Mouse (Mus musculus) midbrain, embryonic 11.5 days (tissue): Measurements from ENCODE around the gene Dgkz. TPM values are rescaled to one million over a fixed set of nuclear protein-coding genes. Genes with fewer than 3 reads are reported as not detected.
A peak's percentile ranks its signal among the peaks of the same experiment; 100 is the strongest.

Experiments used
- ATAC-seq: fragments of 200-750 bp; cut with Nextera tagmentation; 2 replicates; pipeline ENCODE4 v1.8.0; 2017; ENCODE audit warnings: moderate TSS enrichment, moderate library complexity; ENCODE audit not compliant: low FRiP score
- DNase-seq: peaks from one replicate; pipeline ENCODE4 v3.0.0; 2015; ENCODE audit warnings: low spot score; ENCODE audit errors: missing footprints
- H3K27ac ChIP-seq: fragments of 300-500 bp; sonication (generic); 2 replicates; pipeline ENCODE4 v1.5.1; 2014; ENCODE audit warnings: low read depth, low read length
- H3K27me3 ChIP-seq: fragments of 300-500 bp; sonication (generic); 2 replicates; pipeline ENCODE4 v1.6.1; 2014; ENCODE audit warnings: mild to moderate bottlenecking, low read length, moderate library complexity, mixed read lengths; ENCODE audit not compliant: control insufficient read depth, insufficient read depth
- H3K36me3 ChIP-seq: fragments of 300-500 bp; sonication (generic); 2 replicates; pipeline ENCODE4 v1.6.1; 2014; ENCODE audit warnings: mild to moderate bottlenecking, low read length, moderate library complexity, mixed read lengths; ENCODE audit not compliant: control insufficient read depth, insufficient read depth
- H3K4me1 ChIP-seq: fragments of 300-500 bp; sonication (generic); 2 replicates; pipeline ENCODE4 v1.6.1; 2014; ENCODE audit warnings: low read length; ENCODE audit not compliant: control insufficient read depth, insufficient read depth
- H3K4me2 ChIP-seq: fragments of 300-500 bp; sonication (generic); 2 replicates; pipeline ENCODE4 v1.6.1; 2014; ENCODE audit warnings: mild to moderate bottlenecking, moderate library complexity
- H3K4me3 ChIP-seq: fragments of 300-500 bp; sonication (generic); 2 replicates; pipeline ENCODE4 v1.5.1; 2014; ENCODE audit warnings: low read depth, low read length
- H3K9ac ChIP-seq: fragments of 300-500 bp; sonication (generic); 2 replicates; pipeline ENCODE4 v1.6.1; 2014; ENCODE audit warnings: low read length
- H3K9me3 ChIP-seq: fragments of 300-500 bp; sonication (generic); 2 replicates; pipeline ENCODE4 v1.6.1; 2016; ENCODE audit warnings: low read length; ENCODE audit not compliant: control insufficient read depth
- whole genome bisulfite sequencing: fragments of 180-500 bp; shearing (Covaris S2); extraction: QIAGEN DNeasy Blood & Tissue Kit; methylation state at CpG from one replicate; pipeline ENCODE4 v1.1.7; 2014; 5-methylcytosine and 5-hydroxymethylcytosine counted together
- polyA plus RNA-seq: library from polyadenylated mRNA; unstranded; fragments of >200 nt; fragmentation: Nextera tagmentation; extraction: Ambion mirVana; gene quantifications from 2 replicates; pipeline ENCODE4 v1.2.1, GENCODE M21; 2014

Gene Dgkz
- polyA plus RNA-seq, 1 experiment from 2014 or later: 23.7 TPM

GRCm38 (mm10) chr2:91928534-91929350 lies 46.9 kb downstream of the Dgkz start:
- Histone ChIP-seq H3K4me2 (no peak overlapping the region), H3K4me1 (peaks cover 33% of the 10 kb centered on the region), H3K27me3 (peaks cover 10% of the 10 kb centered on the region), H3K4me3 (no peak overlapping the region), H3K9ac (no peak overlapping the region), H3K36me3 (no peaks in the 10 kb centered on the region), H3K27ac (no peak overlapping the region), H3K9me3 (no peaks in the 10 kb centered on the region)
- WGBS: 76% methylated on average over 23 of the region's 23 CpGs
- DNase-seq (peak; percentile 89), ATAC-seq (no peak)

DNA sequence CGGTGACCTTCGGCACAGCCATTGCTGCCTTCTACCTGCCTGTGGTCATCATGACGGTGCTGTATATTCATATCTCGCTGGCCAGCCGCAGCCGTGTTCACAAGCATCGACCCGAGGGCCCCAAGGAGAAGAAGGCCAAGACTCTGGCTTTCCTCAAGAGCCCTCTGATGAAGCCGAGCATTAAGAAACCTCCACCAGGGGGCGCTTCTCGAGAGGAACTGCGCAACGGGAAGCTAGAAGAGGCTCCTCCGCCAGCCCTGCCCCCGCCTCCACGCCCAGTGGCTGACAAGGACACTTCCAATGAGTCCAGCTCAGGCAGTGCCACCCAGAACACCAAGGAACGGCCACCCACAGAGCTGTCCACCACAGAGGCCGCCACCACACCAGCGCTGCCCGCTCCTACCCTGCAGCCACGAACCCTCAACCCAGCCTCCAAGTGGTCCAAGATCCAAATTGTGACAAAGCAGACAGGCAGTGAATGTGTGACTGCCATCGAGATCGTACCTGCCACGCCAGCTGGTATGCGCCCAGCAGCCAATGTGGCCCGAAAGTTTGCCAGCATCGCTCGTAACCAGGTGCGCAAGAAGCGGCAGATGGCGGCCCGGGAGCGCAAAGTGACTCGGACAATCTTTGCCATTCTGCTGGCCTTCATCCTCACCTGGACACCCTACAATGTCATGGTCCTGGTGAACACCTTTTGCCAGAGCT lies 47.7 kb downstream of the Dgkz start:
- no peaks in the 10 kb centered on the region for H3K36me3 ChIP-seq
- H3K4me3 ChIP-seq: no peak overlapping the region
- H3K27ac ChIP-seq: no peak overlapping the region
- no peak for ATAC-seq
- H3K9ac ChIP-seq: no peak overlapping the region
- H3K4me1 ChIP-seq: peaks cover 32% of the 10 kb centered on the region
- H3K9me3 ChIP-seq: no peaks in the 10 kb centered on the region
- whole genome bisulfite sequencing: 44% methylated on average over 34 of the region's 34 CpGs
- DNase-seq: peak; percentile 98
- H3K4me2 ChIP-seq: no peak overlapping the region
- H3K27me3 ChIP-seq: peaks cover 17% of the 10 kb centered on the region

DNA sequence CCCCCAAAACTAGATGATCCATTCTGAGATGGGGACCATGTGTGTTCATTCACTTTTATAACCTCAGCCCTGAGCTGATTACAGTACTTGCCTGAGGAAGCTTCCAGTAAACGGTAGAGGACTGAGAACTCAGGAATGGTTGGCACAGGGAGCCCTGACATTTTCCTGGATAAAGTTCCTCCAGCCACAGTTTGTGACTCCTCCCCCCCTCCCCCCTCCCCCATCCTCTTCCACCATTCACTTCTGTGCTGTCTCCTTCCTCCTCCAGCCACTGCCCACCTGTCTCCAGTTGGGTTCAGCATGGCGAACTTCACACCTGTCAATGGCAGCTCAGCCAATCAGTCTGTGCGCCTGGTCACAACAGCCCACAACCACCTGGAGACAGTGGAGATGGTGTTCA lies 48.7 kb downstream of the Dgkz start, which contains the start of gene Chrm4:
Gene Chrm4 (plus strand): TSS at position 301 of the 400 bp plus-strand sequence.
- H3K4me3 ChIP-seq: no peak within 1 kb of the TSS
- H3K9me3 ChIP-seq: no peaks in the 10 kb centered on the region
- H3K36me3 ChIP-seq: no peaks in the 10 kb centered on the region
- ATAC-seq (no peak), DNase-seq (no peak)
- no peak within 1 kb of the TSS for H3K4me2 ChIP-seq
- H3K9ac ChIP-seq: no peak within 1 kb of the TSS
- peaks cover 27% of the 10 kb centered on the region for H3K4me1 ChIP-seq
- WGBS: 97% methylated on average over 3 of the region's 3 CpGs
- H3K27ac ChIP-seq: no peak within 1 kb of the TSS
- H3K27me3 ChIP-seq: peaks cover 28% of the 10 kb centered on the region

GRCm38 (mm10) chr2:91925442-91925841 lies 50.2 kb downstream of the Dgkz start:
- H3K9ac ChIP-seq: no peak overlapping the region
- no peak overlapping the region for H3K27ac ChIP-seq
- 92% methylated on average over 15 of the region's 15 CpGs for WGBS
- DNase-seq (peak; percentile 72), ATAC-seq (no peak)
- peaks cover 25% of the 10 kb centered on the region for H3K4me1 ChIP-seq
- no peaks in the 10 kb centered on the region for H3K9me3 ChIP-seq
- no peak overlapping the region for H3K4me3 ChIP-seq
- no peak overlapping the region for H3K4me2 ChIP-seq
- no peaks in the 10 kb centered on the region for H3K36me3 ChIP-seq
- H3K27me3 ChIP-seq: peaks cover 38% of the 10 kb centered on the region

DNA sequence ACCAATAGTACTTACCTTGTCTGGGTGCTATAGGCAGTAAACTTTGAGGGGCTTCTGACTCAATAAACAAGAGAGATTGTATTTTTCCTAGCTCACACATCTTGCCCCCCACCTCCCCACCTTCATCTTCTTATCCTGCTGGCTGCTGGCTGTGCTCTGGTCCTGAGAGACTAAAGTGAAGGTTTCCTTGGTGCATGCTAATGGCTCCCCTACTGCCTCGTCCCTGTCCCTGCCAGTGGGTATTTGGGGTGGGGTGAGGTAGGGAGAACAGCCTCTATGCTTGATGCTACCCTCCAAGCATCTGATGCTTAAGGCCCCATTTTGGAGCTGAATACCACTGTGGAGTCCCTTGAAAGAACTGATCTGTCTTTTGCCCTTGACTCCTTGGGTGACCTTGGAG lies 50.9 kb downstream of the Dgkz start:
- H3K4me1 ChIP-seq: peaks cover 18% of the 10 kb centered on the region
- WGBS: 67% methylated on average over 1 of the region's 1 CpGs
- H3K27me3 ChIP-seq: peaks cover 42% of the 10 kb centered on the region
- H3K9ac ChIP-seq: no peak overlapping the region
- H3K27ac ChIP-seq: no peak overlapping the region
- peak; percentile 68 for DNase-seq
- H3K9me3 ChIP-seq: no peaks in the 10 kb centered on the region
- no peak overlapping the region for H3K4me3 ChIP-seq
- H3K4me2 ChIP-seq: no peak overlapping the region
- no peaks in the 10 kb centered on the region for H3K36me3 ChIP-seq
- no peak for ATAC-seq

DNA sequence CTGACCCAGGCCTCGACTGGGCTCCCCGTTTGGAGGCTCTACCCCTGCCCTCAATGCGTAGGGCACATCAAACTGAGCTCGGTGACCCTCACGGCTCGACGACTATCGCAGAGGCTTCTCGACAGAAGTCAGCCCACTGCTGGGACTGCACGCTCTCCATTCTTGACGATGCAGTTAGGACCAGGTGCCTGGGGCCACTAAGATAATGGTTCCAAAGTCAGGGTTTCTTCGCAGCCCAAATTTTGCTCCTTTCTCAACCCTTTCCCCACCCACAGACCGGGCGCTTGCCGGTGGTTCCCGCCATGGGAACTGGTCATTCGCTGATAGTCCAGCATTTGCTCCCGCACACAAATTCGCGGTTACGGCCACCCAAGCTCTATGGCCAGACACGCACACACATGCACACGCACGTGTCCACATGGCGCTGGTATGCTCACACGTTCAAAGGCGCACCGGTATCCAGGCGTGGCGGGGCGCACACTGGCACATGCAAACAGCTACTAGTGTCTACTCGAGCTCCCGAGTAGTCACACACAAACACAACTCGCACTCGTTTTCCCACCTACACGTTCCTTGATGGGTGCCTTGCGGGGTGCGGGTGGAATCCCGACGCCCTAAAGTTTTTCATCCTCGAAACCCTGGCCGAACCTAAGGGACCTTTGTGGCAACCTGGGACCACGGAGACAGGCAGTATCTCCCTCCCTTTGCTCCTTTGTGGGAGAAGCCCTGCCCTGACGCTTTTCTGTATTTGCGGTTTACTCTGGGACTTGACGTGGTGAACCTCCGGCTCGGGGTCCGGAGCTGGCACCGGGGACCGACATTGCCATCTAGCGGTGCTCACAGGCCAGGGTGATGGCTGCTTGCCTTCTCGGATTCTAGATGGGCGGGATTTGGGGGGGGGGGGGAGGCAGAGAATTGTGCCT lies 52.0 kb downstream of the Dgkz start:
- 4% methylated on average over 54 of the region's 54 CpGs for WGBS
- H3K9me3 ChIP-seq: no peaks in the 10 kb centered on the region
- H3K4me1 ChIP-seq: peaks cover 17% of the 10 kb centered on the region
- ATAC-seq: no peak; the same call in 1 of the 2 replicates
- DNase-seq: peak; percentile 95
- H3K36me3 ChIP-seq: no peaks in the 10 kb centered on the region
- H3K27ac ChIP-seq: no peak overlapping the region
- peak overlapping the region; percentile 20; the same call in 1 of the 2 replicates for H3K9ac ChIP-seq
- H3K4me2 ChIP-seq: peak overlapping the region; percentile 40
- H3K27me3 ChIP-seq: peaks cover 42% of the 10 kb centered on the region
- peak overlapping the region; percentile 56; the same call in 1 of the 2 replicates for H3K4me3 ChIP-seq

DNA sequence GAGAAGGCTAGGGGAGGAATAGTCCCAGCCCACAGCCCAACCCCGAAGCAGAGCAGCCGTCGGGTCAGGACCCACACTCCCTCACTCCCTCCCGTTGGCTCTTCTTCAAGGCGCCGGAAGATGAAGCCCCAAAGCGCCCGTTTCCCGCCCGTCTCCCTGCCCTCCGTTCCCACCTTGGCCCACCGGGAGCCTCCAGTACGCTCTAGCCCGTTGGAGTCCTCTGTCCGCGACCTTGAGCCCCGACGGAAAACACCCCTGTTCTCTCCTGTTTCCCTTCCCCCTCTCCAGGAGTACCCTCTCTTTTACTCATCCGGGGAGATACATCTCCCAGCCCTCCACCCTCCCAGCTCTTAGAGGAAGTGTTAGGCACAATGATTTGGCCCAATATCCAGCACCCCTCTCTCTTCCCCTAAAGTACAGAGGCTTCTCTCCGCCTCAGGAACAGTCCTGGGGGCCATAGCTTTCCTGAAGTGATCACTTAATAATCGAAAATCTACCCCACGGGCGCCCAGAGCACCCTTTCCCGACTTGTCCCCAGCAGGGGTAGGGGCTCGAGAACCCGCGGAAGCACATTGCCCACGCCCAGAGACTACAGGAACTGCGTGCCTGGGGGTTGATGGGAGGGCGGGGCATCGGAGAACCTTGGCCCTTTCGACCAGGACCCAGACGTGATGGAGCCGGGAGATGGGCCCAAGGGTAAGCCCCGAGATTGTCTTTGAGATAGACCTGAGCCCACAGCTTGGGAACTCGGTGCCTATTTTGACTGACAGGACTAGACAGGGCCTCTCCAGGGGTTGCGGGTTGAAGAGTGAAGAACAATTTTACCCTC lies 52.9 kb downstream of the Dgkz start:
- Histone ChIP-seq H3K4me3 (peak overlapping the region; percentile 56), H3K27ac (no peak overlapping the region), H3K9me3 (no peaks in the 10 kb centered on the region), H3K4me2 (peak overlapping the region; percentile 88), H3K4me1 (peaks cover 15% of the 10 kb centered on the region), H3K36me3 (peaks cover 7% of the 10 kb centered on the region; the same call in 1 of the 2 replicates), H3K9ac (no peak overlapping the region), H3K27me3 (peaks cover 42% of the 10 kb centered on the region)
- DNase-seq (peak; percentile 94), ATAC-seq (no peak; the same call in 1 of the 2 replicates)
- WGBS: 2% methylated on average over 37 of the region's 37 CpGs
